Mouse (Mus musculus) neutrophil, adult 5-6 weeks (primary cell): ENCODE measurements around the gene Dop1b. TPM values are rescaled to one million over a fixed set of nuclear protein-coding genes. Genes with fewer than 3 reads are reported as not detected.
"Not testable (repeated sequence)": the region's sequence is repeated elsewhere in the genome, so short reads cannot be mapped to it uniquely, and the experiment has no call there.

Source experiments
- ATAC-seq: fragments of 151-379, 151-347 bp; 2 replicates; pipeline ENCODE4 v1.8.0; 2017; ENCODE audit warnings: mild to moderate bottlenecking, moderate TSS enrichment; ENCODE audit not compliant: insufficient number of reproducible peaks, poor library complexity, low FRiP score, severe bottlenecking; ENCODE audit errors: extremely low read depth
- total RNA-seq: library from RNA; stranded (forward); fragments of 200-1000 nt; gene quantifications from 2 replicates; pipeline ENCODE4 v1.2.3, GENCODE M21; 2017

Gene Dop1b
- total RNA-seq, 1 experiment from 2014 or later: 48.8 TPM

DNA sequence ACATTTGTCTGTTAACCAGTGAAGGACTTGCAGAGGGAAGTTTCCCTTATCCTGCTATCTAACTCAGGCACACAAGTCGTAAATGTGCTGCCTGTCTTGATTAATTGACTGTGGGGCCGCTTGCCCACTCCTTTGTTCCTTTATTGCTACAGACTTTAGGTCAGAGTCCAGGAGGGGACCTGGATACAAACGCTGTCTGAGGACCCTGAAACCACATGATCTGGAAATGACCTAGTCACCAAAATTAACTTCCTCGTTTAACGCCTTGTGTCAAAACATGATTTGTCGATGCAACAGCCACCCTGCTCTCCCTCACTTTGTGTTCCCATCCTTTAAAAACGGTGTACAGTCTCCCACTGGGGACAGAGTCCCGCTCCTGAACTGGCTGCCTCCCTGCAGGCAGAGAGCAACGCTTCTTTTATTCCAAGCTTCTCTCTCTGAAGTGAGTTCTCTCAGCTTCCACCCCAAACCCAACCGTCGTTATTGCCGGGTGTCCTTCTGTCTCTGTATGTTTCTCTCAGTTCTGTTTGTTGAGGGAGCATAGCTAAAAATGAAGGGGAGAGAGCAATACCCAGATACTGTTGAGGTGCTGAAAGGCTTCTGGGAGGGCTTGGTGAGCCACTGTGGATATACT lies 107.1 kb downstream of the Dop1b start:
- ATAC-seq: no peak

DNA sequence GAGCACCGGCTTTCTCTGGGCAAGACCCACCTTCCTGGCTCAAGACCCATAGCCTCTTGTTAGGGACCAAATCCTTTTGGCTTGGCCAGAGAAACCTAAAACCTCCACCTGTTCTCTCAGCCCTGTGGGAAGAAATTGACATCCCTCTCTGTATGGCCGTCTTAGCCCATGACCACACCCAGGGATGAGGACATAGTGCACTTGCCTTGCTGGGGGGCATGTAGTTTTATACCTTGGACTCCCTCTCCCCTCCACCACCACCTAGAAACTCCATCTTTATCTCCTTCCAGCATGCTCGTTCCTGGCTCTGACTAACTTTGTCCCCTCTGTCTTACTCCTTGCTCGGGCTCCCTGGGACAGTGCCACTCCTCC lies 107.6 kb downstream of the Dop1b start:
- ATAC-seq: no peak

DNA sequence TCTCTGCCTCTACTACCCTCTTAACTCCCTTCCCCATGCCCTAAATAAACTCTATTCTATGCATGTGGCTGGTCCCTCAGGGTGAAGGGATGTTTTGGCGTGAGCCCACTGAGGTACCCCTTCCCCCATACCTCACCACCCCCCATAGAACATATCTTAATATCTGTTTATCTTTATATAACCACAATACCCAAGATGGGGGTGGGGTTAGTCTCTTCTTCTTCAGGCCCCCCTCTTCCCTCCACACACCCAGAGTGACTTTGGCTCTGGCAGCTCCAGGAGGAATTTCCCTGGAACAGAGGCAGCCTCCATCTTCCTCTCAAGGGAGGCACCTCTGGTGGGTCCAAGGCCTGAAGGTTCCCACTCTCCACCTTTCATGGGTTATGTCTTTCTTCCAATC lies 108.3 kb downstream of the Dop1b start:
- no peak for ATAC-seq

- no peak for ATAC-seq
Measured at GRCm38 (mm10) chr16:93821706-93822105, 110.0 kb downstream of the Dop1b start.

GRCm38 (mm10) chr16:93822433-93823225 lies 110.9 kb downstream of the Dop1b start:
- not testable (repeated sequence) for ATAC-seq

- ATAC-seq: no peak
Measured at GRCm38 (mm10) chr16:93824799-93825198, 113.1 kb downstream of the Dop1b start.

DNA sequence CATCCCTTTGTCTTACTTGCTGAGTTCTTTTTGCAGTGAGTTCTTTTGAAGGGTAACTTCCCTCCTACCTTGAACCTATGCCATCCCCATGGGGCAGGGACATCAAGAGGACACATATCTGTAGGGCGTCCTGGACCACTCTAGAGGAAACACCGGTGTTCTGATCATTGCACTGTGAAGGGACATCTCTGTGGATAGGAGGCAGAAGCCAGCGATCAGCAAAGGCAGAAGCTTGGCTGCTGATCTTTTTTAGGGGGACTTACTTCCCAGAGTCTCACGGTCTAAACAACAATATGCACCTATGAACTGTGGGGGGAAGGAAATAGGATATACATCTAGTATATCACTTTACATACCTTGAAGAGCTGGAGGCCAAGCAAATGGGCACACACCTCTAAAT lies 113.8 kb downstream of the Dop1b start:
- ATAC-seq: no peak

- ATAC-seq: no peak
Measured at GRCm38 (mm10) chr16:93826054-93826453, 114.3 kb downstream of the Dop1b start.

DNA sequence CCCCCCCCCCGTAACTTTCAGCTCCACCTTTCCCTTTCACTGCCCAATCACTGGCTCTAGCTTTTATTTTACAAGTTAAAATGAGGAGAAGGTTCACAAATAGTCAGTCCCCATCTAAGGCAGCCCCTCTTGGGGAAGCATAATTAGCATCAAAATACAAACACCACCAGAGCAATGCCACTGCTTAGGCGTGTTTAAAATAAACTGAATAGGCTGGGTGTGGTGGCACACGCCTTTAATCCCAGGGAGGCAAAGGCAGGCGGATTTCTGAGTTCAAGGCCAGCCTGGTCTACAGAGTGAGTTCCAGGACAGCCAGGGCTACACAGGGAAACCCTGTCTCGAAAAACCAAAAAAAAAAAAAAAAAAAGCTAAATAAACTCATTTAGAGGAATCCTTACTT lies 114.8 kb downstream of the Dop1b start:
- not testable (repeated sequence) for ATAC-seq

GRCm38 (mm10) chr16:93826909-93827308 lies 115.2 kb downstream of the Dop1b start:
- ATAC-seq: no peak

GRCm38 (mm10) chr16:93829526-93829925 lies 117.8 kb downstream of the Dop1b start:
- no peak for ATAC-seq

- ATAC-seq: no peak
Measured at GRCm38 (mm10) chr16:93830071-93830470, 118.4 kb downstream of the Dop1b start.

DNA sequence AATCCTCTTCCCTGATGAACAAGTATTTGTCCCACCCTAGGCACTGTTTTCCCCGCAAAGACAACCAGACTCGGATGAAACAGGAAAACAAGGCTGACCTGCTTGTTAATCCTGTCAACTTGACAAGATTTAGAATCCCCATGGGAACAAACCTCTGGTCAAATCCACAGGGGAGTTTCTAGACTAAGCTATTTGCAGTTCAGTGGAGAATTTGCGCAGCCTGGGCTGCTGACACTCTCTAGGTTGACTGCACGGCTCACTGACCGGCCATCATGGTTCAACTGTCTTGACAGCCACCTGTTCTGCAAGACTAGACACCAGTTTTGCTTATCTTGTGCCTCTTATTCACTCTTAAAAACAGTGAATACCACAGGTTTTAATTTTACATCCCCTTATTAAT lies 119.2 kb downstream of the Dop1b start:
- ATAC-seq: no peak

- peak; percentile 94 for ATAC-seq
Measured at GRCm38 (mm10) chr16:93831627-93832395, 120.1 kb downstream of the Dop1b start, which contains the start of gene Morc3. Morc3 (plus strand) TSS chr16:93832121.

GRCm38 (mm10) chr16:93832451-93833276 lies 121.0 kb downstream of the Dop1b start:
- peak; percentile 55 for ATAC-seq

DNA sequence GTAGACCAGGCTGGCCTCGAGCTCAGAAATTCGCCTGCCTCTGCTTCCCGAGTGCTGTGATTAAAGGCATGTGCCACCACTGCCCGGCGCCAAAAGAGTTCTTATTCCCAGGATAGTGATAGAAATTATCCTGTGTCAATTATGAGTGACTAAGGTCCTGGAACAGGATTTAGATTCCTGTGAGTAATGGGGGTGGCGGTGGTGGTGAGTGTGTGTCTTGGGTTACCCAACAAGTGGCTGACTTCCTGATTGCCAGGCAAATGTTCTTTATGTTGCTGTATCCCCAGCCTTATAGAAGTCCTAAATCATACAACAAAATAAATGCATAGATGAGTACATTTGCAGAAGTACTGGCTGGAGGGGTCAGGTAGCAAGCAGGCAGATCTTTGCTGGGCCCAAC lies 121.8 kb downstream of the Dop1b start:
- no peak for ATAC-seq

DNA sequence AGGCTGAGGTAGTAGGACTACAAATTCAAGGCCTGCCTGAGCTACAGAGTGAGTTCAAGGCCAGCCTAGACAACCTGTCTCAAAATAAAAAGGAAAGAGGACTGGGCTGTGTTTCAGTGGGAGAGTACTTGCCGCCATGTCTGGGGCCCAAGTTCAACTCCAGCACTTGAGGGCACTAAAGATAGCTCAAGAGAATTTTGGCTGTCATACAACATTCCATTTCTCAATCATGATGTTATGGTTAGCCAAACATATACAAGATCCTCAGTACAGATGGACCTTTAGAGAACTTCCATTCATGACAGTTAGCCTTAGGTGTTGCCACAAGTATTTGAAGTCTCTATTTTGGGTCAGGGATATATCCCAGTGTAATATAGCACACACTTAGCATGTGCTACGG lies 122.4 kb downstream of the Dop1b start:
- ATAC-seq: no peak

DNA sequence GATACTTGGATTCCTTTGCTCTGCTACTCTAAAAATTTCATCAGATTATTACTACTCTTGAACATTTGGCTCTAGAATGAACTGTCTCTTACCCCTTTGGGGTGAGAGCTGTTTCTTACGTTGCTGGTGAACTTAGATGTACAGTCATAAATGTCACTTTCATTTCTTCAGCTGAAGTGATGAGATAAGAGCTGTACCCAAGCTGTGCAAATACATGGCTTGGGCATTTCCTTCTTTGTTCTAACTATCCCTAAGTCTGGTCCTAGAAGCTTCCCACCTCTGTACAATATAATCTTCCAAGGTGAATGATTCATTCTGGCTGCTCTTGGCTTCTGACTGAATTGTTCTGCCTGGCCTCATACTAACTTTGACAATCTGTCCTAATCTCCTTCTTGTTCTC lies 127.3 kb downstream of the Dop1b start:
- no peak for ATAC-seq

GRCm38 (mm10) chr16:93850527-93850926 lies 138.8 kb downstream of the Dop1b start:
- no peak for ATAC-seq
